Mouse (Mus musculus) myocyte (in vitro differentiated cells): ENCODE data around the gene Vav3.

Source experiments
- CEBPB ChIP-seq: IDR thresholded peaks from 2 replicates; pipeline ENCODE4 v1.6.1; 2011; ENCODE audit warnings: mild to moderate bottlenecking, moderate library complexity; ENCODE audit not compliant: poor library complexity, insufficient read depth, severe bottlenecking
- E2F4 ChIP-seq: IDR thresholded peaks from one replicate; pipeline ENCODE4 v1.6.1; 2011; ENCODE audit warnings: mild to moderate bottlenecking, control low read depth, moderate library complexity; ENCODE audit not compliant: insufficient read depth
- MAX ChIP-seq: IDR thresholded peaks from one replicate; pipeline ENCODE4 v1.6.1; 2011; ENCODE audit warnings: low read depth, mild to moderate bottlenecking, control low read depth
- MYOD1 ChIP-seq, 3 experiments: IDR thresholded peaks; one replicate each; pipeline ENCODE4 v1.6.1; 2011; ENCODE audit warnings: control low read depth in 2 of 3, low read depth in 2 of 3, mild to moderate bottlenecking in 2 of 3, moderate library complexity in 1 of 3; ENCODE audit not compliant: insufficient read length in 2 of 3, control insufficient read depth in 1 of 3
- MYOG ChIP-seq, 3 experiments: IDR thresholded peaks; one replicate each; pipeline ENCODE4 v1.6.1; 2011; ENCODE audit warnings: control low read depth in 2 of 3, low read depth in 2 of 3, mild to moderate bottlenecking in 2 of 3; ENCODE audit not compliant: insufficient read length in 2 of 3, control insufficient read depth in 1 of 3, insufficient read depth in 1 of 3
- POLR2A ChIP-seq: IDR thresholded peaks from one replicate; pipeline ENCODE4 v1.6.1; 2011; ENCODE audit warnings: low read depth, mild to moderate bottlenecking, control low read depth, moderate library complexity; ENCODE audit not compliant: insufficient read length
- REST ChIP-seq: IDR thresholded peaks from one replicate; pipeline ENCODE4 v1.6.1; 2011; ENCODE audit warnings: mild to moderate bottlenecking, control low read depth, moderate library complexity; ENCODE audit not compliant: insufficient read depth, insufficient read length
- TCF12 ChIP-seq: IDR thresholded peaks from one replicate; pipeline ENCODE4 v1.6.1; 2011; ENCODE audit warnings: mild to moderate bottlenecking, control low read depth; ENCODE audit not compliant: poor library complexity, insufficient read depth, severe bottlenecking
- TCF3 ChIP-seq: IDR thresholded peaks from one replicate; pipeline ENCODE4 v1.6.1; 2011; ENCODE audit warnings: low read depth, control low read depth; ENCODE audit not compliant: insufficient read length
- USF1 ChIP-seq: IDR thresholded peaks from one replicate; pipeline ENCODE4 v1.6.1; 2011; ENCODE audit warnings: low read depth, mild to moderate bottlenecking, control low read depth, moderate library complexity

DNA sequence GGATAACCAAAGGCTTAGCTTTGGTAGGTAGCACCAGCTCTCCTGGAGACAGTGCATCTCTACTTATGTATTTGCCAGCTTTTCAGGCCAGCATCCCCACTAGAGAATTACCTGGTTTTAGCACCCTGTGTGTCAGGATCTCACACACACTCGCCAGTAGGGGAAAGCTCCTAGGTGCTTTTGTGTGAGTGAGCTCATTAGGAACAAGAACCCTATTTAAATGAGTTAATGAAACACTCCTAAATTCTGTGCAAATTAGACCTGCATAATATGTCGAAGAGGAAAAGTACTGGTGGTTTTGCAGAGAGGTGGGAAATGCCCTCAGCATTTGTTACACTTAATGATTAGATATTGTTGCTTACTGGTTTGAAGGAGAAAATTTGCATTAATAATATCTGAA is 350.1 kb downstream of the Vav3 start:
- TF ChIP-seq POLR2A (no peak), USF1 (no peak), TCF12 (no peak), MYOD1 (IDR thresholded peaks at IDR 0.05; ENCODE audit: control insufficient read depth in 1 of 3, insufficient read length in 2 of 3, low read depth in 2 of 3) (no peak), E2F4 (no peak), MAX (no peak), CEBPB (no peak), TCF3 (no peak), MYOG (IDR thresholded peaks at IDR 0.05; ENCODE audit: control insufficient read depth in 1 of 3, insufficient read depth in 1 of 3, insufficient read length in 2 of 3, low read depth in 2 of 3) (no peak), REST (no peak)
